Mouse (Mus musculus) splenic B cell, adult 2 months (primary cell): Measurements from ENCODE around the gene Cuedc1.

Experiments
- DNase-seq: peaks from one replicate; pipeline ENCODE4 v3.0.0-alpha.2; 2011; ENCODE audit warnings: low read depth, low spot score
- H3K27me3 ChIP-seq: 2 replicates; pipeline ENCODE4 v1.6.1; 2012; ENCODE audit warnings: mild to moderate bottlenecking, low read length, moderate library complexity, mixed read lengths; ENCODE audit not compliant: control insufficient read depth, poor library complexity, insufficient read depth, severe bottlenecking
- H3K36me3 ChIP-seq: 2 replicates; pipeline ENCODE4 v1.6.1; 2012; ENCODE audit warnings: mild to moderate bottlenecking, low read length, moderate library complexity, mixed read lengths; ENCODE audit not compliant: control insufficient read depth, poor library complexity, insufficient read depth, severe bottlenecking

Gene Cuedc1

DNA sequence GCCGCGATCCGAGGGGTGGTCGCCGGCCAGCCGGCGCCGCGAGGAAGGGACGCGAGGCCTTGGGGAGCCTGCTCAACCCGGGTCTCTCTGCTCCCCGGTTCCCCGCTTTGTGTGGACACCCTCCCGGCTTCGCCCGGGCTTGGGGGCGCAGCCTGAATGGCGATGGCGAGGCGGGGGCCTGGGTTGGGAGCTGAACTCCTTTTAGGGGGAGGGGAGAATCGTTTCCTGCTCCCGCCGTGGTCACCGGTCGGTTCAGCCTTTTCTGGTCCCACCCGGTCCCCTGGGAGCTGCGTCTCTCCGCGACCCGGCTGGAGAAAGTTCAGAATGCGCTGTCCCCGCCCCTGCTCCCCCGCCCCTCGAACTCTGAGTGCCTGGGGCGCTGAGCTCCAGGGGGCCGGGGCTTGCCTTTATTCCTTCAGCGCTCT lies 1.8 kb downstream of the Cuedc1 start:
- no peaks in the 10 kb centered on the region for H3K36me3 ChIP-seq
- peak; percentile 39 for DNase-seq
- no peaks in the 10 kb centered on the region for H3K27me3 ChIP-seq

GRCm38 (mm10) chr11:88100170-88100569 lies 2.3 kb downstream of the Cuedc1 start:
- DNase-seq: no peak
- Histone ChIP-seq H3K36me3 (no peaks in the 10 kb centered on the region), H3K27me3 (no peaks in the 10 kb centered on the region)

GRCm38 (mm10) chr11:88103214-88103941 lies 5.5 kb downstream of the Cuedc1 start:
- DNase-seq: no peak
- H3K36me3 ChIP-seq: no peaks in the 10 kb centered on the region
- no peaks in the 10 kb centered on the region for H3K27me3 ChIP-seq

GRCm38 (mm10) chr11:88105494-88106291 lies 7.8 kb downstream of the Cuedc1 start:
- no peak for DNase-seq
- Histone ChIP-seq H3K36me3 (no peaks in the 10 kb centered on the region), H3K27me3 (no peaks in the 10 kb centered on the region)

DNA sequence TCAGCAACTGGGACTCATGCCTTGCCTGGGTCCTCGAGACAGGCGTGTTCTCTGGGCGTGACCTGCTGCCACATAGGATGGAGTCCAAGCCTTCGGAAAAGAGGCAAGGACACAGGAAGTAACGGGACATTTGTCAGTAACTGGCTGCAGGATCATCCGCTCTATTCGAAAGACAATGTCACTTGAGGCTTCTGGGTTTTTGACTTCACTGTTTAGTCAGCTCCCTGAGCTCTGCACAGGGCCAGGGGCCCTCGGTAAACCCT lies 8.4 kb downstream of the Cuedc1 start:
- H3K36me3 ChIP-seq: no peaks in the 10 kb centered on the region

GRCm38 (mm10) chr11:88107365-88107764 lies 9.5 kb downstream of the Cuedc1 start:
- peak; percentile 89 for DNase-seq
- H3K27me3 ChIP-seq: no peaks in the 10 kb centered on the region
- H3K36me3 ChIP-seq: no peaks in the 10 kb centered on the region

More for the DNA sequence above, 8.4 kb downstream of the Cuedc1 start:
- no peak for DNase-seq
- no peaks in the 10 kb centered on the region for H3K27me3 ChIP-seq

DNA sequence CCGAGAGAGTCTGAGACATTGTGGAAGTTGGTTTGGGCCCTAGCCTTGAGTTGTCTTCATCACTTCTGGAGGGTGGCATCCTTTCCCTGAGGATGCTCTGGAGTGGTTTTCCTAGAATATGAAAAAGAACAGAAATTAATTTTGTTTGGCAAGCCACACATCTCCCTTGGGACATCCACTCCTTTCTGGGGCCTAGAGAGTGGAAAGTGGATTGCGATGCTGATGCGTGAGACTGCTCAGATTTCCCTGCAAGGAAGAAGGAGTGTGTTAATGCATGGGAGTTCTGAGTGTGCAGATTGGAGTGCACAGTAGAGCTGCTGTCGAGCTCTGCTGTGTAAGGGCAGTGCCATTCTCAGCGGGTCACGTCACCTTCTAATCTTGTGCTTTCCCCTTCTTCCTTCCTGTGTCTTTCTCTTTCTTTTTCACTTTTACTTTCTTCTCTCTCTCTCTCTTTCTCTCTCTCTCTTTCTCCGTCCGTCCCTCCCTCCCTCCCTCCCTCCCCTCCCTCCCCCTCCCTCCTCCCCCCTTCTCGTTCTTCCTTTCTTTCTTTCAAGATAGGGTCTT lies 12.3 kb downstream of the Cuedc1 start:
- no peaks in the 10 kb centered on the region for H3K27me3 ChIP-seq
- peak; percentile 43 for DNase-seq
- no peaks in the 10 kb centered on the region for H3K36me3 ChIP-seq

DNA sequence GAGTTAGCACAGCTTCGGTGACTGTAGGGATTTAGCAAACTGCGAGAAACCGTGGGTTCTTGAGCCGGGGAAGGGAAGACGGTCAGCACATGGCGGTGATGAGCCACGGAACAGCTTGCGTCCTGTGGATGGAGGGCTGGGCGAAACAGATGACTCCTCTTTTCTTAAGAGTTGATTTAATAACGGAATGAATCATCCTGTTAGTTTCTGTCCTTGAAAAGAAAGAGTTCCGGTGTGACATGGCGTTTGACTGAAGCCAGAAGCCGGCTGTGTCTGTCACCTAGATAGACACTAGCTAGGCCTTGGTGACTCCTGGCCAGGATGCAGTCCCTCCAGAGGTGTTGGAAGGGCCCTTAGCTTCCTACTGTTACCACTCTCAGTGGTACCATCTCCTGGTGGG lies 14.2 kb downstream of the Cuedc1 start:
- H3K36me3 ChIP-seq: no peaks in the 10 kb centered on the region
- no peaks in the 10 kb centered on the region for H3K27me3 ChIP-seq
- no peak for DNase-seq

- Histone ChIP-seq H3K27me3 (no peaks in the 10 kb centered on the region), H3K36me3 (no peaks in the 10 kb centered on the region)
- no peak for DNase-seq
Measured at GRCm38 (mm10) chr11:88112677-88113333, 14.9 kb downstream of the Cuedc1 start.

- no peak for DNase-seq
- no peaks in the 10 kb centered on the region for H3K36me3 ChIP-seq
- no peaks in the 10 kb centered on the region for H3K27me3 ChIP-seq
Measured at GRCm38 (mm10) chr11:88113543-88114271, 15.8 kb downstream of the Cuedc1 start.

GRCm38 (mm10) chr11:88114871-88115301 lies 17.0 kb downstream of the Cuedc1 start:
- Histone ChIP-seq H3K36me3 (no peaks in the 10 kb centered on the region), H3K27me3 (no peaks in the 10 kb centered on the region)
- DNase-seq: peak; percentile 34

- Histone ChIP-seq H3K36me3 (no peaks in the 10 kb centered on the region), H3K27me3 (no peaks in the 10 kb centered on the region)
- DNase-seq: peak; percentile 30
Measured at GRCm38 (mm10) chr11:88116568-88116967, 18.7 kb downstream of the Cuedc1 start.

DNA sequence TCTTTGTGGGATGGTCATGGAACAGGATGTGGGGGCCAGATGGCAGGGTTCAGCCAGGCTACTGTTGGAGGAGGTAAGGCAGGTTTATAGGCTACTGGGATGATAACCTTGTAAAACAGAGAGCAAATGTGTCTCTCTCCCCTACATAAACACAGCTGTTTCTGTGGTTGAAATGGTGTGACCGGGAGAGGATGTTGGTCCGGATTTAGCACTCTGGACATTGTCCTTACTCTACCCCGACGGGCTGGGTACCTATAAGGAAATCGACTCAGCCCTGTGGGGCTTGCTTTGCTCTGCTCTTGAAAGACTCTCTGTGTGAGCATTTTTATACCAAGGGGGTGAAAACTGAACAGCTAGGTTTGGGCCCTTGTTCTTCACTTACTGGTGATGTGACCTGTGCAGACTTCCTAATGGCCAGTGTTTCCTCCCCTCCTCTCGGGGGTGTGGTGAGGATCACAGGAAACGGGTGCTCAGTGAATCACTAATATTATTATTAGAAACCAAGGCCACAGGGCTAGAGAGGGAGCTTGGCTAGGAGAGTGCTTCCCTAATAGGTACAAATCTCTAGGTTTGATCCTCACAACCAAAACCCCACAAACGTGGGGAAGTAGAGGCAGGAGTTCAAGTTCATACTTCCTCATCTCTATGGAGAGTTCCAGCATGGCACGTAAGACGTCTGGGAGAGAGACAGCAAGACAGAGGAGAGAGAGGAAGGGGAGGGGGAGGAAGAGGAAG lies 19.7 kb downstream of the Cuedc1 start:
- Histone ChIP-seq H3K27me3 (no peaks in the 10 kb centered on the region), H3K36me3 (no peaks in the 10 kb centered on the region)
- no peak for DNase-seq

DNA sequence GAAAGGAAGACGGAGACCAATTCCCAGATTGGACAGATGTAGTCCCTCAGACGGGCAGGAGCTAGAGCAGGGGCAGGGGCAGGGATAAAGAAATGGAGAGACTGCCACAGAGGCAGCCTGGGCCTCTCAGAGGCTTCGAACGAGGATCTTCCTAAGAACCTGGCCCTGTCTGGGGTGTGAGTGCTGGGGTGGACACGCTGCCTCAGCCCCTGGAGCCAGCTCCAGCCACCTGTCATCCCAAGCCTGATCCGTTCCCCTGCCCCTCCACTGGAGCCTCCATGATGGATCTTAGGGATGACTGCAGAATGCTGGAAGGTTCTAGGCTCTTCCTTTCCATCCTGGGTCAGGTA lies 20.2 kb downstream of the Cuedc1 start:
- Histone ChIP-seq H3K36me3 (no peaks in the 10 kb centered on the region), H3K27me3 (no peaks in the 10 kb centered on the region)
- no peak for DNase-seq
